Mouse (Mus musculus): ENCODE results near the gene Sec13. TPM values are rescaled to one million over a fixed set of nuclear protein-coding genes. Genes with fewer than 3 reads are reported as not detected.
"Not testable (repeated sequence)": the region's sequence is repeated elsewhere in the genome, so short reads cannot be mapped to it uniquely, and the experiment has no call there.

Sec13 gene
- total RNA-seq, 1 experiment from 2014 or later, result 82.3 TPM

GRCm38 (mm10) chr6:113714797-113715196, 25.7 kb downstream of the Sec13 start:
- no peak for ATAC-seq (ENCODE audit: extremely low read depth, insufficient number of reproducible peaks, low FRiP score, poor library complexity, severe bottlenecking)

DNA sequence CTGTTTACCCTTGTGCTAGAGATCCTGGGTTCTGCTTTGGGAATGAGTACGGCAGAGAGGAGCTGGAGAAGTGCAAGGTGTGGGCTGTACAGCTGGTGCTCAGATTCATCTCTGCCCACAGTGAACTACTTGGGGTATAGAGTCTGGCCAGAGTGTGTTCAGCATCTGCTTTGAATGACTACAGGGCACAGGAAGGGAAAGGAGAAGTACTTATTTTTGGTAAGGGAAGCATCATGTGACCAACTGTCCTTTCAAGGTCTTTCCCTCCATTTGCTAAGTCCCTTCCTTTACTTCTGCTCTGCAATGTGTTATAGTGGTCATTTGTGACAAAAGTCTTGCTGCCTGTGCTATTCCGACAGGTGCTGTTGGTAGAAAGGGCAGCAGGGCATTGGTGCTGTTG, 26.3 kb downstream of the Sec13 start:
- ATAC-seq (ENCODE audit: extremely low read depth, insufficient number of reproducible peaks, low FRiP score, poor library complexity, severe bottlenecking), result peak; percentile 48; the same call in 1 of the 2 replicates

- ATAC-seq (ENCODE audit: extremely low read depth, insufficient number of reproducible peaks, low FRiP score, poor library complexity, severe bottlenecking), result not testable (repeated sequence)
These were observed 27.2 kb downstream of the Sec13 start for GRCm38 (mm10) chr6:113713389-113713788.

GRCm38 (mm10) chr6:113712718-113713117, 27.8 kb downstream of the Sec13 start:
- no peak for ATAC-seq (ENCODE audit: extremely low read depth, insufficient number of reproducible peaks, low FRiP score, poor library complexity, severe bottlenecking)

- ATAC-seq (ENCODE audit: extremely low read depth, insufficient number of reproducible peaks, low FRiP score, poor library complexity, severe bottlenecking), result no peak
These were observed 43.0 kb downstream of the Sec13 start for GRCm38 (mm10) chr6:113697222-113698205.

DNA sequence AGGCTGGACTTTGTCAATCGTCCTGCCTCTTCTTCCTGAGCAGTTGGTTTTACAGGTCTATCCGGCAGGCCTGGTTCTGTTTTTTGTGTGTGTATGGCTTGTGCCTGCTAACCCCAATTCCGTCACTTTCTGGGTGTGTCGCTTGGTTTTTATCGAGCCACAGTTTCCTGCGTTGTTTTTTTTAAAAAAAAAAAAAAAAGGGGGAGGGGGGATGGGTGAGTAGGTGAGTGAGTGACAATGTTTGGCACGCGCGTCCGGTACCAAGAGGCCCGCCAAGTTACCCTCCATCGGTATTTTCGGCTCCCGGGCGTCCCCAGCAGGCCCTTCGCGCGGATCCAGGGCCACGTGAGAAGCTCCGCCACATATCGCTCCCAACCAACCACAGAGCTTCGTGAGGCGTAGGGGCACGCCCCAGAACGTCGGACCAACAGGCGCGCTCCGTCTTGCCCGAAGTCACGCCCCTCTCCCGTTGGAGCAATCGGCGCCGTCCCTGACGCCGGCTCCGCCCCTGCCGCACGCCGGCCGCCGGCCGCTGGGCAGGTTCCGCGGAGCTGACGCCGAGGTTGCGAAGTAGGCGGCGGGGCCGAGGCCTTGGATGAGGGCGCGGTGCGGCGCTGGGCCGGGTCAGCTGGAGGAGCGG, 43.8 kb downstream of the Sec13 start, which contains the start of gene Tatdn2:
Tatdn2 (plus strand) TSS at position 469 of the 640 bp plus-strand sequence.
- peak; percentile 90 for ATAC-seq (ENCODE audit: extremely low read depth, insufficient number of reproducible peaks, low FRiP score, poor library complexity, severe bottlenecking)

DNA sequence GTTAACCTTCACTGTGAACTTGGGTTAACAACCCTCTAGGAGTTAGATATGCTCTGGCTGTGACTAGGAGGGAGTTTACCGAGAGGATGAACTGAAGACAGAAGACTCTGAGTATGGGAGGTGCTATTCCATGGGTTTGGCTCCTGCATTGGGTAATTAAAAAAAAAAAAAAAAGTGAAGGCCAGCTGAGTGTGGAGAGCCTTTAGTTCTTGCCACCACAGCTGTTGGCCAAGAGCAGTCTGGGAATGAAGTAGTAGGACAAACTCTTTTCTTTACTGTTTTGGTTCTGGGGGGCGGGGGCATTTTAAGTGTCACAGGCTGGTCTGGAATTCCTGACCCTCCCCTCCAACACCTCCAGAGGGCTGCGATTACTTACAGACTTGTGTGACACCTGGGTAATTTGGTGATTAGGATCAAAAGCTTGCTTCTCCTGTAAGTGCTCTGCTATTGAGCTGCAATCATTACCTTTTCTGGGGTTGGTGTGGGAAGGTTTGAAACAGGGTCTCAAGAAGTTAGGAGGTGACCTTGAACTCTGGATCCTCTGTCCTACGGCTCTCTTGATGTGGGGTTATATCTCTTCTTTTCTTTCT, 44.7 kb downstream of the Sec13 start:
- no peak for ATAC-seq (ENCODE audit: extremely low read depth, insufficient number of reproducible peaks, low FRiP score, poor library complexity, severe bottlenecking)

DNA sequence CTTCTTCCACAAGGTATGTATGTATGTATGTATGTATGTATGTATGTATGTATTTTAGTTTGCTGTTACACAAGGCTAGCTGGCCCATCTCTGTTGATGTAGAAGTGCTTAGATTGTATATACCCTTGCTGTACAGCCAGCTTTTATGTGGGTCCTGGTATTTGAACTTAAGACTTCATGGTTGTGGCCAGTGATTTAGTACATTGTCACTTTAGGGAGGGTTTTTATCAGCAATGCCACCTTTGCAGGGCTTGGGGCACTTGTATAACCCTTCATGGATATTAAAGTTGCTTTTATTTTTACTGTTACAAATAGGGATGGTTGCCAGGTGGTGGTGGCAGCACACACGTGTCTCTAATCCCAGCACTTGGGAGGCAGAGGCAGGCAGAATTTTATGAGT, 45.3 kb downstream of the Sec13 start:
- no peak for ATAC-seq (ENCODE audit: extremely low read depth, insufficient number of reproducible peaks, low FRiP score, poor library complexity, severe bottlenecking)

- no peak for ATAC-seq (ENCODE audit: extremely low read depth, insufficient number of reproducible peaks, low FRiP score, poor library complexity, severe bottlenecking)
These were observed 47.2 kb downstream of the Sec13 start for GRCm38 (mm10) chr6:113693377-113693776.

DNA sequence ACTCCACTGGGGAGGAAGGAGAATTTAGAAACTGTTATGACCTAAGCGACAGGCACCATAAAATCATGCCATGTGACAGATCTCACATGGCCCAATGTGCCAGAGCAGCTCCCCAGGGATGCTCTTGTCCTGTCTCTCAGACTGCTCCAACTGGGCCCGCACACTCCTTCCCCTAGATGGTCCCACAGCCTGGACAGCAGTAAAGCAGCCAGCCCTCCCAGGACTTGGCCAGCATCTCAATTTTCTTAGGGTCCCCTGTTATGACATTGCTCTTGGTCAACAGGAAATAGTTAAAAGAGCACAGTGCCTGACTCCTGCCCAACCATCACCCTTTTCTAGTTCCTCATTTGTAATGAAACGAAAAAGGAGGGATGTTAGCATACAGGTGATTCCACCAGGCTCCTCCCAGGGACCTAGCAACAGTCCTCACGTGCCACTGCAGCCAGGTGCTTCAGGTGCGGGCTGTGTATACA, 47.8 kb downstream of the Sec13 start:
- ATAC-seq (ENCODE audit: extremely low read depth, insufficient number of reproducible peaks, low FRiP score, poor library complexity, severe bottlenecking), result peak; percentile 4; the same call in 1 of the 2 replicates

DNA sequence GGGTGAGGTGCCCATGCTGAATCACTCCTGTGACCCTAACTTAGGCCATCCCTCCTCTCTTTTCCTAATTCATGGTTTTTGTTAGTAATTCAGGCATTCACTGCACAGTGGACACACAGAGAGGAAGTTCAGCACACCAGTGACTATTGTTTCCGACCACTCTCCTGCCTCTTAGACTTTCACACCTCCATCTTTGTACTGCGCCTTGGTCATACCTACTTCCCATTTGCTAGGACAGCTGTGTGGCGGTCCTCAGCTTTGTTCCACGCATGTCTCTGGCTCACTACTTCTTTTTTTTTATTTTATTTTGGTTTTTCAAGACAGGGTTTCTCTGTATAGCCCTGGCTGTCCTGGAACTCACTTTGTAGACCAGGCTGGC, 49.5 kb downstream of the Sec13 start:
- peak; percentile 31; the same call in 1 of the 2 replicates for ATAC-seq (ENCODE audit: extremely low read depth, insufficient number of reproducible peaks, low FRiP score, poor library complexity, severe bottlenecking)

GRCm38 (mm10) chr6:113690400-113691083, 50.0 kb downstream of the Sec13 start:
- no peak for ATAC-seq (ENCODE audit: extremely low read depth, insufficient number of reproducible peaks, low FRiP score, poor library complexity, severe bottlenecking)

DNA sequence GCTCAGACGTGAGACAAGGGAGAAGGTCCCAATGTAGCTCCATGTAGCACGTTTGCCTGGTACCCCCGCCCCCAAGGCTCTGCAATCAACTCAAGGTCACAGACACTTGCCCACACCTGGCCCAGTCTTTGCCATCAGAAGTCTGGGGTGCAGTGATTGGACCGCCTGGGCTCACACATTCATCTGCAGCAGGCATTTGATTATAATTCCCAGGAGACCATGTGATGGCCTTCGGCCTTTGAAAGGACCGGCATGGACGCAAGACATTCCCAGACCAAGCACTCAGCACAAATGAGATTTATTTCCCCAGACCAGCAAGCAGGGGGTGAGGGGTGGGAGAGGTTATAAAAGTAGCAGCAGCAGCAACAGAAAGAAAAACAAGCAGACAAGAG, 50.5 kb downstream of the Sec13 start:
- no peak for ATAC-seq (ENCODE audit: extremely low read depth, insufficient number of reproducible peaks, low FRiP score, poor library complexity, severe bottlenecking)

DNA sequence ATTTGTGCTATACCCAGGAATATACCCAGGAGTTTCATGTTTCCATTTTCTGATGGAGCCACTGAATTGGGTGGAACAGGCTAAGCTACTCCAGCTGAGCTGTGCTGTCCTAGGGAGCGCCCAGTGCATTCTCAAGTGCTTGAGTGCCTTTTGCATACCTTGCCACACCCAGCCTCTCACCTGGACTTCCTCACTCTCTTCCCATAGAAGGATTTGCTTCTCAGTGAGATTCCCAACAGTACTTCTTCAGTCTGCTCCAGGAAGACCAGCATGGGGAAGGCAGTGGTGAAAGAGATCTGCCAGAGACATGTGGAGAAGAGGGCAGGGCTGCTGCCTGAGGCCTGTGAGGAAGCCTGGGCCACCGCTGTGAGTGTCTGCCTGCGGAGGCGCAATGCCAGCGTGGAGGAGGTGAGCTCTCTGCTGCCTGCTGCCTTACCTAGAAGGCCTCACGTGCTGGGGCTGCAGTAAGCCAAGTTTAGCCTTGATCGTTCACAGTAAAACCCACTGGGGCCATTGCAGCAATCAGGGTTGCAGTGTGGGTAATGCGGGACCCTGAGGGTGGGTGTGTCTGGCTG, 53.9 kb downstream of the Sec13 start:
- no peak for ATAC-seq (ENCODE audit: extremely low read depth, insufficient number of reproducible peaks, low FRiP score, poor library complexity, severe bottlenecking)

- no peak for ATAC-seq (ENCODE audit: extremely low read depth, insufficient number of reproducible peaks, low FRiP score, poor library complexity, severe bottlenecking)
These were observed 57.3 kb downstream of the Sec13 start for GRCm38 (mm10) chr6:113683081-113683825.

GRCm38 (mm10) chr6:113681271-113681670, 59.3 kb downstream of the Sec13 start:
- peak; percentile 83 for ATAC-seq (ENCODE audit: extremely low read depth, insufficient number of reproducible peaks, low FRiP score, poor library complexity, severe bottlenecking)

DNA sequence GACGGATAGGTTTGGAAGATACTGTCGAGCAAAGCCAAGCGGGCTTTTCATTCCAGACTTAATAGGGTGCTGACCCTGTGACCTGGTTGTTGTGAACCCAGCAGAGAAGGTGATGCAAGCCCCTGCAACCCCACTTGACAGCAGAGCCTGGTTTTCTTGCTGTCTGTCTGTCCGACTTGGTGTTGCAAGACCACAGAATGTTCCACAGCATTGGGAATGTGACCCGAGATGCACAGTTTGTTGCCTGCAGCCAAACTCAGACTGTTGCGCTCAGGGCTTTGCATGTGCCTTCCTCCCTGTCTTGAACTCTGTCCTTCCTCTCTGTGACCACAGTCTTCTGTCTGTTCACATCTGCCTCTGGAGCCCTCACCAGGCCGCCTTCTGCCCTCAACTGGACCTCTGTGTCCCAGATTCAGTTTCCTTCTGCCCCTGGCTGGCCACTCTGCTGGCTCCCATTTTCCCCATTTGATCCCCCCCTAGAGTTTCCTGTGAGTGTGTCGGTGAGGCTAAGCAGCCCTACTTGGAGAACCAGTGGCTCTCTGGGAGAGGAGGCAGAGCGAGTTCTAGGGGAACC, 60.5 kb downstream of the Sec13 start:
- ATAC-seq (ENCODE audit: extremely low read depth, insufficient number of reproducible peaks, low FRiP score, poor library complexity, severe bottlenecking), result no peak

Measured in neutrophil, adult 5-6 weeks (primary cell).